Mouse (Mus musculus): ENCODE measurements around the gene Lrrc73. TPM values are rescaled to one million over a fixed set of nuclear protein-coding genes. Genes with fewer than 3 reads are reported as not detected.

The Lrrc73 gene
- total and polyA plus RNA-seq, 2 experiments from 2014 or later: 33.0 to 61.3 TPM

DNA sequence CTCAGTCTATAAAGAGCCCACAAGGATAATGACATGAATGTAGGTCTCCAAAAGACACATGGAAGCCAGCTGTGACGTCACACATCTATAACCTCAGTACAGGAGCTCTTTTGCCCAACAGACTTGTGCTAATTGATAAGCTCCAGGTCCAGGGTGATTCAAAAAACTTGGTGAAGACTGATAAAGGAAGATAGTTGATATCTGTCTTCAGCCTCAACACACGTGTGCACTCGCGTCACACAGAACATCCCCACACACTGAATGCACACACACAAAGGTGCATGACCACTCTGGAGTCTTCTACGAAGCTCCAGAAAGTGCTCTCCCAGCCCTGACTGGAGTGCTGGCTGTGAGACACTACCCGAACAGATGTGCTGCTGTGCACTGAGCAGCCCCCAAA is 16.3 kb upstream of the Lrrc73 start:
- no peaks in the 10 kb centered on the region for H3K9me3 ChIP-seq (ENCODE audit: low read length)
- H3K9ac ChIP-seq (replicated peaks; ENCODE audit: low read length, poor library complexity, severe bottlenecking): no peak overlapping the region
- 96% methylated on average over 6 of the region's 6 CpGs for WGBS
- H3K27ac ChIP-seq (ENCODE audit: low read depth, low read length): no peak overlapping the region
- H3K4me2 ChIP-seq (ENCODE audit: low read depth, low read length, poor library complexity, severe bottlenecking): no peak overlapping the region
- no peaks in the 10 kb centered on the region for H3K27me3 ChIP-seq (ENCODE audit: insufficient read depth, low read length)
- no peak overlapping the region for H3K4me3 ChIP-seq (ENCODE audit: low read depth, low read length)
- TF ChIP-seq CTCF (IDR thresholded peaks at IDR 0.05): no peak
- peaks cover 58% of the 10 kb centered on the region for H3K36me3 ChIP-seq (ENCODE audit: insufficient read depth, low read length)
- H3K4me1 ChIP-seq (ENCODE audit: insufficient read depth, low read length): no peaks in the 10 kb centered on the region
- DNase-seq (ENCODE audit: low spot score): no peak
- ATAC-seq (ENCODE audit: low FRiP score): no peak

GRCm38 (mm10) chr17:46237480-46237879 is 15.9 kb upstream of the Lrrc73 start:
- no peak overlapping the region for H3K27ac ChIP-seq (ENCODE audit: low read depth, low read length)
- ATAC-seq (ENCODE audit: low FRiP score): no peak
- no peak overlapping the region for H3K4me3 ChIP-seq (ENCODE audit: low read depth, low read length)
- no peaks in the 10 kb centered on the region for H3K4me1 ChIP-seq (ENCODE audit: insufficient read depth, low read length)
- WGBS: 83% methylated on average over 5 of the region's 5 CpGs
- H3K36me3 ChIP-seq (ENCODE audit: insufficient read depth, low read length): peaks cover 63% of the 10 kb centered on the region
- H3K4me2 ChIP-seq (ENCODE audit: low read depth, low read length, poor library complexity, severe bottlenecking): no peak overlapping the region
- H3K27me3 ChIP-seq (ENCODE audit: insufficient read depth, low read length): no peaks in the 10 kb centered on the region
- no peak for TF ChIP-seq CTCF (IDR thresholded peaks at IDR 0.05)
- no peak for DNase-seq (ENCODE audit: low spot score)
- H3K9ac ChIP-seq (replicated peaks; ENCODE audit: low read length, poor library complexity, severe bottlenecking): no peak overlapping the region
- no peaks in the 10 kb centered on the region for H3K9me3 ChIP-seq (ENCODE audit: low read length)

DNA sequence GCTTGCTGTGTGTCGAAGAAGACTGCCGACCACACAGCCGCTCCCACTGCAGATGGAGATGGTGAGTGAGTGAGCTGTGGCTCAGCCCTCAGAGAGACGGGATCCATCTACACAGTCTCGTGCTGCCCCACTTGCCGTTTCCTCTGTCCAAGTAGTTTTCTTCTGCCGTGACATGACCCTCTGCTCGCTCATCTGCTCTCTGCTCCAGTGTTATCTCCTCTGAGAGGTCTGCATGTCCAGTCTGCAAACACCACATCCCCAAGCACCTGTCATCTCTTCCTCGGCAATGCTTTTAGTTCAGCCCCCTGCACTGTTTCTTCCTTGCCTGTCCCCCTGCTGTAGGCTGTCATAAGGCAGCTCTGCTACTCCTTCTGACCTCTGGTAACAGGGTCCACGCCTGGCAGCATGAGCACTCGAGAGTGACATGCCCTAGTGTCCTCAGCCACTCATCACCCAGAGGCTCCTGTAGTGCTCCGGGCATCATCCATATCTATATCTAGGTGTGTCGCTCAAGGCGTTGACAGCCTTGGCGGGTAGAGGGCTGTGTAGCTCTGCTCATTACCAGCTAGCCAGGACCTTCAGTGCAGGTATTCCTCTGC is 13.7 kb upstream of the Lrrc73 start:
- Histone ChIP-seq H3K4me3 (ENCODE audit: low read depth, low read length) (no peak overlapping the region), H3K9me3 (ENCODE audit: low read length) (no peaks in the 10 kb centered on the region), H3K9ac (replicated peaks; ENCODE audit: low read length, poor library complexity, severe bottlenecking) (no peak overlapping the region), H3K27ac (ENCODE audit: low read depth, low read length) (no peak overlapping the region), H3K27me3 (ENCODE audit: insufficient read depth, low read length) (no peaks in the 10 kb centered on the region), H3K4me1 (ENCODE audit: insufficient read depth, low read length) (no peaks in the 10 kb centered on the region), H3K36me3 (ENCODE audit: insufficient read depth, low read length) (peaks cover 73% of the 10 kb centered on the region), H3K4me2 (ENCODE audit: low read depth, low read length, poor library complexity, severe bottlenecking) (no peak overlapping the region)
- TF ChIP-seq CTCF (IDR thresholded peaks at IDR 0.05): no peak
- 93% methylated on average over 15 of the region's 15 CpGs for WGBS
- DNase-seq (ENCODE audit: low spot score): no peak
- ATAC-seq (ENCODE audit: low FRiP score): no peak

DNA sequence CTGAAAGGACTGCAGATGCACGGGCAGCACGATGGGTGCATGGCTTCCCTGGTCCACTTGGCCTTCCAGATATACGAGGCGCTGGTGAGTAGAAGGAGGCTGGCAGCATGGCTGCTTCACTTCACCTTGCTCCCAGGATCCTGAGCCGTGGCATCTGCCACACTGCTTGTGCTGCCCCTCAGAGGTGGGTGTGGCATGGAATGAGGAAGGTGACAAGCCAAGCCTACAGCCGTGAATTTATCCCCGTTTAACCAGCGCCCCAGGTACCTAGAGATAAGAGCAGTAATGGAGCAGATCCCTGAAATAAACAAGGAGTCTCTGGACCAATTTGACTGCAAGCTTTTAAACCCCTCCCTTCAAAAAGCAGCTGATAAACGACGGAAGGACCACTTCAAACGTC is 11.9 kb upstream of the Lrrc73 start:
- H3K9me3 ChIP-seq (ENCODE audit: low read length): no peaks in the 10 kb centered on the region
- TF ChIP-seq CTCF (IDR thresholded peaks at IDR 0.05): no peak
- H3K27ac ChIP-seq (ENCODE audit: low read depth, low read length): no peak overlapping the region
- H3K4me3 ChIP-seq (ENCODE audit: low read depth, low read length): no peak overlapping the region
- no peak overlapping the region for H3K9ac ChIP-seq (replicated peaks; ENCODE audit: low read length, poor library complexity, severe bottlenecking)
- no peaks in the 10 kb centered on the region for H3K4me1 ChIP-seq (ENCODE audit: insufficient read depth, low read length)
- DNase-seq (ENCODE audit: low spot score) (no peak), ATAC-seq (ENCODE audit: low FRiP score) (no peak)
- H3K27me3 ChIP-seq (ENCODE audit: insufficient read depth, low read length): no peaks in the 10 kb centered on the region
- WGBS: 87% methylated on average over 11 of the region's 11 CpGs
- peaks cover 71% of the 10 kb centered on the region for H3K36me3 ChIP-seq (ENCODE audit: insufficient read depth, low read length)
- H3K4me2 ChIP-seq (ENCODE audit: low read depth, low read length, poor library complexity, severe bottlenecking): no peak overlapping the region

DNA sequence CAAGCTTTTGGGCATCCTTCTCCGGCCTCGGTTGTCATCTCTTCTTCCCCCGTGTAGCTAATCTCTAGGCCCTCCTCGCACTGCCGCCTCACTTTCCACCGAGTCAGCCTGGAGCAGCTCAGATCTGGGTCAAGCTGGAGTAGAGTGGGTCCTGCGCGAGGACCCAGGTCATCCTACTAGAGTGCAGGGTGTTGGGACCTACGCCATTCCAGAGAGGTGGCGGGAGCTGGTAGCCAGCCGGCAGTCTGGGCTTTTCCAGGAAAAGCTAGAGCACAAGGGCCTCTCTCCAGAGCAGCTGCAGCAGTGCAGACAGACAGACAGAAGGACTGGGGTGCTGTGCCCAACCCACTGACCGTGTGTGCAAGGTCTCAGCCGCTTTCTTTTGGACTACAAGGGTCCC is 11.1 kb upstream of the Lrrc73 start:
- TF ChIP-seq CTCF (IDR thresholded peaks at IDR 0.05): no peak
- H3K4me2 ChIP-seq (ENCODE audit: low read depth, low read length, poor library complexity, severe bottlenecking): no peak overlapping the region
- no peak overlapping the region for H3K9ac ChIP-seq (replicated peaks; ENCODE audit: low read length, poor library complexity, severe bottlenecking)
- DNase-seq (ENCODE audit: low spot score): no peak
- no peaks in the 10 kb centered on the region for H3K9me3 ChIP-seq (ENCODE audit: low read length)
- no peaks in the 10 kb centered on the region for H3K27me3 ChIP-seq (ENCODE audit: insufficient read depth, low read length)
- no peak overlapping the region for H3K27ac ChIP-seq (ENCODE audit: low read depth, low read length)
- ATAC-seq (ENCODE audit: low FRiP score): no peak
- peaks cover 7% of the 10 kb centered on the region for H3K4me1 ChIP-seq (ENCODE audit: insufficient read depth, low read length)
- H3K36me3 ChIP-seq (ENCODE audit: insufficient read depth, low read length): peaks cover 63% of the 10 kb centered on the region
- H3K4me3 ChIP-seq (ENCODE audit: low read depth, low read length): no peak overlapping the region
- 86% methylated on average over 13 of the region's 13 CpGs for whole genome bisulfite sequencing

- H3K9ac ChIP-seq (replicated peaks; ENCODE audit: low read length, poor library complexity, severe bottlenecking): no peak overlapping the region
- no peak for TF ChIP-seq CTCF (IDR thresholded peaks at IDR 0.05)
- no peaks in the 10 kb centered on the region for H3K9me3 ChIP-seq (ENCODE audit: low read length)
- DNase-seq (ENCODE audit: low spot score) (no peak), ATAC-seq (ENCODE audit: low FRiP score) (no peak)
- WGBS: 90% methylated on average over 4 of the region's 4 CpGs
- H3K36me3 ChIP-seq (ENCODE audit: insufficient read depth, low read length): peaks cover 60% of the 10 kb centered on the region
- no peak overlapping the region for H3K4me2 ChIP-seq (ENCODE audit: low read depth, low read length, poor library complexity, severe bottlenecking)
- peaks cover 7% of the 10 kb centered on the region for H3K4me1 ChIP-seq (ENCODE audit: insufficient read depth, low read length)
- no peaks in the 10 kb centered on the region for H3K27me3 ChIP-seq (ENCODE audit: insufficient read depth, low read length)
- no peak overlapping the region for H3K4me3 ChIP-seq (ENCODE audit: low read depth, low read length)
- H3K27ac ChIP-seq (ENCODE audit: low read depth, low read length): no peak overlapping the region
Measured at GRCm38 (mm10) chr17:46242993-46243392, 10.3 kb upstream of the Lrrc73 start.
